Mouse (Mus musculus) kidney, postnatal 36 days (tissue): ENCODE measurements around the gene Polr2f.

Experiments
- DNase-seq, 2 experiments: peaks; one replicate each; pipeline ENCODE4 v3.0.0; 2021 to 2022; ENCODE audit warnings: mixed read lengths in 2 of 2

Gene Polr2f

GRCm38 (mm10) chr15:79140866-79141565 lies at the start of gene Polr2f, which contains the start of gene 1700088E04Rik:
Gene Polr2f, plus strand, starts transcription at chr15:79141009.
Gene 1700088E04Rik, minus strand, starts transcription at chr15:79141253.
- peak; percentile 95 to 97 for DNase-seq

DNA sequence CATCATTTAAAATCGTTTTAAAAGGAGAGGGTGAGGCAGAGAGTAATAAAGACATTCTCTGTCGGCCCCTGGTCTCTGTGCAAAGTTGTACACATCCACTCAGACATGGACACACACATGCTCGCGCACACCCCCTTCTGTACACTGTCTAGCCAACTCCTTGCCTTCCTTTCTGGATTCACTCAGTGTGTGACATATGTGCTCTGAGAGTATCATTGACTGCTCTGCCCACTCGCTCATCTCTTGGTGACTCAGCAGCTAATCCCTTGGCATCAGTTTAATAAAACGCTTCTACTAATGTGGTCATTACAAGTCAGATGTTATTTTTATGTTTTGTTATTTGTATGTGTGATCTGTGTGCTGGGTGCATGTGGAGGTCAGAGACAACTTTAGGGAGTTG lies 48.5 kb upstream of the Polr2f start:
- no peak for DNase-seq

DNA sequence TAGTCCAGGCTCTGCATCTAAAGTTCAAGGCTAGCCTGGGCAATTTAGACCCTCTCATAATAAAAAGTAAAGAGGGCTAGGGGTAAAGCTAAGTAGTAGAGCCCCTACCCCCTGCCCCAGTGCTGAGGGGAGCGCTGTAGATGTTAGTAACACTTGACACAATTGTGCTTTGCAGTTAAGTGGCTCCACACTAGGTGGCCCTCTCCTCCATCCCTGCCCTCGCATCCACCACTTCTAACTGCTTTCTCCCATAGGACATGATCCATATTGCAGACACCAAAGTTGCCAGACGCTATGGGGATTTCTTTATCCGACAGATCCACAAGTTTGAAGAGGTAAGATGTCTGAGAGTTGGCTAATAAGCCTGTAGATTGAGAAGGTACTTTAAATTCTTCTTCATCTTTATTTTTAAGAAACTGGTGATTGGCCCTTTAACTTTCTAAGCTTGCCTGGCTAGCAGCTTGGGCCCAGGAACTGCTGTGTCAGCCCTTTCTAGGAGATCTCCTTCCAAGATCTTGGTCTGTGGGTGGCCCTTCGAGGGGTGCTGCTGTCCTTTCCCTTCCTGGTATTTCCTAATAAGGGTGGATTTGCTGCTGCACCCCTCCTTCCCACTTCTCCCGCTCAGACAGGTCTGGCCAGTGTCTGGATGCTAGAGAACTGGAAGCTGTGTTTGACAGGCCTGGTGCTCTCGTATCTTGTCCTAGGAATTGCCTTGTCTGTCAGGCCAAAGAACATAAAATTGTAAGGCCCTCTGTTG lies 47.5 kb upstream of the Polr2f start:
- peak; percentile 51 to 71 for DNase-seq

DNA sequence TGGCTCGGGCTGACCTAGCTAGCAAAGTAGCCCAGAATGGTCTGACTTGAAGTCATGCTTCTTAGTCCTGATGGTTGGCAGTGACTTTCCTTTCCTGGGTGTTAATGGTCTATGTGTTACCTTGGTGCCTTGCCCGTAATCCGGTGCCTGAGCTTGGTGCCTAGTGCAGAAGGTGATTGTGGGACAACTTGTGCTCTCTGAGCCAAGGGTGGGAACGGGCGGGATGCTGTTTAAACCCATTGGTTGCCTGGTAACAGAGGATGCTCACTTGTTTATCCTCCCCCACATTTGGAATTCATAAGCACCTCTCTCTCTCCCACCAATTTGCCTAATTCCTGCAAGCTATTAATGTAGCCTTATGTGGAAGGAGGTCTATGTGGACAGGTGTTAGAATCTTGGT lies 45.3 kb upstream of the Polr2f start:
- DNase-seq, result no peak

DNA sequence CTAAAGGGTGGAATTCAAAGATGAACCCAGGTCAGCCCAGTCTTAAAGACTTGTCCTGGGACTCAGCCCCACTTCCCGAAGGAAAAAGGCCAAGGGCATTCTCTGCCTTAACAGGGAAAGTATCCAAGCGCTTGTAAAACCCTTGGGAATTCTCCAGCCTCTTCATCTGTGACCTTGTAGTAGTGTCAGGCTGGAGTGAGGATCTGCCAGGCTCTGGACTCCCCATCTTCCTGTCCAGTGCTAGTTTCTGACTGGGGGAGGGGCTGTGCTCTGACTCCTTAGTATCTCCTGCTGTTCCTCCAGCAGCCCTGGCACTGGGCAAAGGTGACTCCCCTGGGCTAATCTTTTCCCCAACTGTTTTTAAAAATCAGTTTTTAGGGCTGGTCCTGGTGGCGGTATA lies 44.3 kb upstream of the Polr2f start:
- peak; percentile 76 to 78 for DNase-seq

DNA sequence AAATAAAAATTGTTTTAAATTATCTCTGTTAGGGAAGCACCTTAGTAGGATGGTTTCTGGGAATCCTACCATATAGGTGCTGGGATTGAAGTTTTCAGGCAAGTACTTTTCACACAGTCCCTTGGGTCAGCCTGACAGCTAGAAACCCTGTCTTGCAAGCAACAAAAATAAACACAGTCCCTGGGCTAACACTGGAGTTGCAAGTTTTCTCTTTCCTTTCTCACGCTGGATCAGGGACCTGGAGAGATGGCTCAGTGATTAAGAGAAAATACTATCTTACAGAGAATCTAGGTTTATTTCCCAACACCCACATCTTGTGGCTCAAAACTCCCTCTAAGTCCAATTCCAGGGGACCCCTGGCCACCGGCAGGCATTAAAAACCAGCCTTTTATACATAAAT lies 43.7 kb upstream of the Polr2f start:
- peak; percentile 14 to 35 for DNase-seq

DNA sequence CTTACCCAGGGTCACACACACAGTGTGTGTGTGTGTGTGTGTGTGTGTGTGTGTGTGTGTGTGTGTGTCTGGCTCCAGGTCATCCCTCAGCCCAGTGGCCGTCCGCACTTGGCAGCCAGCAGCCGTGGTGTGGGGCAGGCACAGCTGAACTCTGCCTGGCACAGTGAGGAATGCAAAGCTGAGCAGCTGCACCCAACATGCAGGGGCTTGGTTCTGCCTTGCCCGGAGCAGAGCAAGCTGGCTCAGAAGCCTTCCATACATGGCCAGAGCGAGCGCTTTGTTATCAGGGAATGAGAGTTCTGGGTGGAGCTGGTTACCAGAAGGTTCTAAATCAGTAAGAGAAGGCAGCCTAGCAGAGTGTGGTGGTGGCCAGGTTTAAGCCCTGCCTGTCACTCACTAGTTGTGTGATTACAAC lies 43.2 kb upstream of the Polr2f start:
- peak; percentile 82 to 84 for DNase-seq

DNA sequence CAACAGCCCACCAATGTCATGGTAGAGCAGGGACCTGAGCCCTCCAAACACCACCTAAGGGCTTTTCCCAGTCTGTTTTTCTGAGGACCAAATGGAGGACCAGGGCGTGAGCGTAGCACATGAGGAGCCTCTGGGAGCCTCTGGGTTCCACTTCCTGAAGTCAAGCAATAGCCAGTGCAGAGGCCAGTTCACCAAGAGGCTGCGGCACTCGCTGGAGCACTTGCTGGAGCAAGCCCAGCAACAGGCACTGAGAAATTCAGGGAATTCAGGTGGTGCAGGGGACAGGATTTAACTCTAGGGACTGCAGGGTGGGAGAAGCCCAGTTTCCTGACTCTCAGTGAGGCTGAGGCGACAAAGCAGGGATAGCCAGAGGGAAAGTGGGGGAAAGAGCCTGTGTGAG lies 42.6 kb upstream of the Polr2f start:
- peak; percentile 28 to 42 for DNase-seq

DNA sequence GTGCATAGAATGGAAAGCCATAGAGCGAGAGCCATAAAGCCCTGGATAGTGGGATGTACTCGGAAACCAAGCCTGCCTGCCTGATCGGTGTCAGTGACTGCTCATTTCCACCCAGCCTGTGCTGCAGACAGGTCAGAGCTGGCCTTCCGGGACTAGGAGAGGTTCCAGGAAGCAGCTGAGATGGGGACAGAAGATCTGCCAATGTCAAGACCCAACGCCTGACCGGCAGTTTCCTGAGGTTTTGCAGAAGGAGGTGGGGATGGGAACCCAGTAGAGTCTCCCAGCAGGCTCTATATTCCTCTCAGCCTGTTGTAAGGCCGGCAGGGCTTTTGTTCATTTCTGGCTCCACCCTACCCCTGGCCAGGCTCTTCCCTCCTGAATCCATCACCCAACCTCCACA lies 41.9 kb upstream of the Polr2f start:
- peak; percentile 69 to 87 for DNase-seq

- peak; percentile 48 to 75 for DNase-seq
Observed at GRCm38 (mm10) chr15:79099456-79099855, 41.4 kb upstream of the Polr2f start.

DNA sequence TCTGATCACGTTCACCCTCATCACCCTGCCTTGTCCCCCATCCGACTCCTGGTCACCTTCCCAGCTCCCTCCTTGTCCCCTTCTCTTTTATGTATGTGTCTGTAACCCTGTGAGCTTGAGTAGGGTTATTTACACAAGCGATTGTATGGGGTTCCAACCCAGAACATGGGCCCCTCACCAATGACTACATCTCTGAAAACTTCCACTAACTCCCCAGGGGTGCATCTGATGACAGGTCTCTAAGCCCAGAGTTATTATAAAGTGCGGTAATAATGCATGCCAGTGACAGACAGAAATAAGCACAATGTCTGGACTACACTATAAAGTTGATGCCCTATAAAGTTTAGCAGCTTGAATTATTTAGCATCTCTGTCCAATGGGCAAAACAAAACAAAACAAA lies 40.4 kb upstream of the Polr2f start:
- DNase-seq, result no peak

DNA sequence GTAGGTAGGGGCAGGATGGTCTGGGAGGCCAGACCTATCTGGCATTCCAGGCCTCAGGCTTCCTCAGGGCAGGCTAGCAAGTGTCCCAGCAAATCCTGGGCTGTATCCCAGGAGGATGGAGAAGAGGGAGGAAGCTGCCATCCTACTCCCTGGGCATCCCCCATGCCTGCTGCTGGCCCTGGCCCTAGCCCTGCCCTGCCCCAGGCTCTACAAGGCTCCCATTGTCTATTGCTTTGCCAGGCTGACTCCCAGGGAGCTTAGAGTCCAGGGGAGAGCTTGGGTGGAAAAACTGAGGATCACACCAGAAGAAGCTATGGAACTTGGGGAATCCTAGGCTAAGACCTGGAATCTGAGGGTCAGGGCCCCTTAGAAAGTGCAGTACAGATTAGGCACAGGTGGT lies 39.3 kb upstream of the Polr2f start:
- no peak for DNase-seq

GRCm38 (mm10) chr15:79103264-79103663 lies 37.5 kb upstream of the Polr2f start:
- no peak for DNase-seq

DNA sequence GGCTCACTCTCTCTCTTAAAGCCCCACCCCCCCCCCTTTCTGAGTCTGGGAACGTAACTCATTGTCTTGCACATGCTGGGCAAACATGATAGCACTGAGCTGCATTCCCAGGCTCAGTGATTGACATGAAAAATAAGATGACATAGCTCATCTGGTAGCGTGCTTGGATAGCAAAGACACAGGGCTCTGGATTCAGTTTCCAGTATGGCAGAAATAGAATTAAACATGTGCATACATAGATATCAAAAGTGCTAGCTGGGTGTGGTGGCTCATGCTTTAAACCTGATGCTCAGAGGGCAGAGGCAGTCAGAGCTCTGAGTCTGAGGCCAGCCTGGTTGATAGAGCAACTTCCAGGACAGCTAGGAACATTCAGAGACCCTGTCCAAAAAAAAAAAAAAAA lies 35.0 kb upstream of the Polr2f start:
- no peak for DNase-seq

DNA sequence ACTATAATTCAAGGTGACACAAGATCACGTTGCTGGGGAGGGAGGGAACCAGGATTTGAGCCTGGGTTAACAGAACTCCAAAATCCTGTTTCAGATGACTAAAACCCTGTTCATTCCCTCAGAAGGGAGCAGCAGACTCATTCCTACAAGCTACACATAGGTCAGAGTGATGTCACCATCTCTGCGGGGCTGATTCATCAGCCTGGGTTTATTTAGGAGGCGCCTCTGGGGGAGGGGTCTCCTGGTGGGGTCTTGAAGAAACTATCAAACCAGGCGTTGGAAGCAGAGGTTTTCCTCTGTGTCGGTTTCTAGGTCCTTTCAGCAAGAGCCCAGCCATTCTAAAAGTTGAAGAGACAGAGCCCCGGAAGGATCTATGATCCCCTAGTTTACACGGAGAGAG lies 32.8 kb upstream of the Polr2f start:
- no peak for DNase-seq

GRCm38 (mm10) chr15:79108421-79109320 lies 32.1 kb upstream of the Polr2f start, which contains the start of gene Micall1:
Gene Micall1, plus strand, starts transcription at chr15:79108898.
- peak; percentile 87 to 91 for DNase-seq

DNA sequence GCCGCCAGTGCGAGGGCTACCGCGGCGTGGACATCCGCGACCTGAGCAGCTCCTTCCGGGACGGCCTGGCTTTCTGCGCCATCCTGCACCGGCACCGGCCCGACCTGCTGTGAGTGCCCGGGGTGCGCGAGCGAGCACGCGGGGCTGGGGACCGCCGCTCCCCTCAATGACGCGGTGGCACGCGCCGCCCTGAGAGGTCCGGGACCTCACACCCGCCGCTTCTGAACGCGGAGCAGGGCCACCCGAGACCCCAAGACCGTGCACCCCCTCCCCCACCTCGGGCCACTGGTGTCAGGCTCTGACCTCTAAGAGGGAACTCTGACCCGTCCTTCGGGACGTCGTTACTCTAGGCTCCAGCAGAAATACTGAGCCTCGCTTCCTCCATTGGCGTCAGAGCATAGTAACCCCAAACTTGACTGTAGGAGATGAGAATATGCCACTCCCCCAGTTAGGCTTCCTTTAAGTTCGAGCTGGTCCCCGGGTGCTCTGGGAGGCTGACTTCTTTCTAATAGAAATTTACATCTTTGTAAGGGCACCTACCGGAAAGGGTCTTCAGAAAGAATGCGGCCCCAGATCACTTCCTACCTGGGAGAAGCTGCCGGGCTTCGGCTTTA lies 31.4 kb upstream of the Polr2f start:
- DNase-seq, result no peak

GRCm38 (mm10) chr15:79110031-79110430 lies 30.8 kb upstream of the Polr2f start:
- DNase-seq, result no peak

DNA sequence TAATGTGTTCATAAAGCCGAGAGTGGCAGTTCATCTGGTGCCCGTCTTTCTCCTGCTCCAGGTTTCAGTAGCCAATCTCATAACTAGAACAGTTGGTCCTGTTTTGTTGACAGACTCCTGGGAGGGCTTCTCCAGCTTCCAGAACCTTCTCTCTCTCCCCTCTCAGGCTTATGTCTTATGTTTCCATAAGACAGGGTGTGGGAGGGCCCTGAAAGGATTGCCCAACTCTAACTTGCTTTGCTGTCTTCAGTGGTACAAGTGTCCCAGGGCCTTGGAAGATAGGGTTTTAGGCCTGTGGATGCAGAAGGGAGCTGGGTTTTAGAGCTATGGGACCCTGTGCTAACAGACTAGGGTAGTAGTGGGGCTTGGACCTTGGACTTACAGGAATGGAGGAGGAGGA lies 30.3 kb upstream of the Polr2f start:
- no peak for DNase-seq

DNA sequence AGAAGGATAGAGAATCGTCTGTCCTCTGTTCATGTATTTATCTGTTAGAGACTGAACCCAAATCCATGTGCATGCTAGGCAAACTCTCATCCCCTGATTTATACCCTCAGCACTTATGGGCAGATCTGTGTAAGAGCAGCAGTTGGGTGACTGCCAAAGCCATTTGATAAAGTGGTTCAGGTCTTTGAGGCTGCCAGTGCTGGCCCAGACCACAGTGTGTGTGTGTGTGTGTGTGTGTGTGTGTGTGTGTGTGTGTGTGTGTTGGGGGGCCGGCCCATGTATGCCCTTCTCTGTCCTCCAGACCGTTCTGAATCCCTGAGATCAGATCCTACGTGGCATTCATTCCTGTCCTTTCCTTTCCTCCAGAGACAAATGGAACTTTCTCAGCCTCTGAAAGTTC lies 29.0 kb upstream of the Polr2f start:
- DNase-seq, result peak; percentile 56 to 60

DNA sequence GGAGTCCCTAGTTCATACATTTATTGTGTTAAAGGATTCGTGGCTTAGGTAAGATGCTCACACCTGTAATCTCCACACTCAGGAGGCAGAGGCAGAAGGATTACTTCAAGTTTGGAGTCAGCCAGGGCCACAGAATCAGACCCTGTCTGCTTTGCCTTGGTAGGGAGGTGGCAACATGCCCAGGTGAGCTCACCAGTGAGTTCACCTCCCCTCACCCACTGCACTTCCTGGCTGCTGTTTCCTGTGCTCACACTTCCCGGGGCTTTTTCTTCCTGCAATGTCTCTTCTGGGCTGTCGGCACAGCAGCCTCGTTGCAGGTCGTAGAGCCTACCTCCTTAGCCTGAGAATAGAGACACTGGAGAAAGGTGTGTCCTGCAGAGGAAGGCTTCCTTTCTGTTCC lies 25.5 kb upstream of the Polr2f start:
- DNase-seq, result no peak

- DNase-seq, result no peak
Observed at GRCm38 (mm10) chr15:79119491-79119890, 21.3 kb upstream of the Polr2f start.

- no peak for DNase-seq
Observed at GRCm38 (mm10) chr15:79122119-79122518, 18.7 kb upstream of the Polr2f start.
